Mouse (Mus musculus) forebrain, postnatal 0 days (tissue): Measurements from ENCODE around the gene Bcl2l15. TPM values are rescaled to one million over a fixed set of nuclear protein-coding genes. Genes with fewer than 3 reads are reported as not detected.

Source experiments
- ATAC-seq: fragments of 200-750 bp; cut with Nextera tagmentation; 2 replicates; pipeline ENCODE4 v1.8.0; 2017; ENCODE audit warnings: mild to moderate bottlenecking, moderate library complexity
- DNase-seq: peaks from one replicate; pipeline ENCODE4 v3.0.0-alpha.2; 2015
- H3K27ac ChIP-seq: fragments of 300-500 bp; sonication (generic); 2 replicates; pipeline ENCODE4 v1.5.1; 2014; ENCODE audit warnings: low read depth, mild to moderate bottlenecking, antibody characterized with exemption, low read length, moderate library complexity, mixed read lengths
- H3K27me3 ChIP-seq: fragments of 300-500 bp; sonication (generic); 2 replicates; pipeline ENCODE4 v1.6.1; 2014; ENCODE audit warnings: mild to moderate bottlenecking, low read length, mixed read lengths; ENCODE audit not compliant: insufficient read depth
- H3K36me3 ChIP-seq: fragments of 300-500 bp; sonication (generic); 2 replicates; pipeline ENCODE4 v1.6.1; 2014; ENCODE audit warnings: mild to moderate bottlenecking, moderate library complexity; ENCODE audit not compliant: insufficient read depth
- H3K4me1 ChIP-seq: fragments of 300-500 bp; sonication (generic); 2 replicates; pipeline ENCODE4 v1.6.1; 2014; ENCODE audit warnings: antibody characterized with exemption; ENCODE audit not compliant: insufficient read depth
- H3K4me2 ChIP-seq: fragments of 300-500 bp; sonication (generic); 2 replicates; pipeline ENCODE4 v1.6.1; 2014; ENCODE audit warnings: low read depth, mild to moderate bottlenecking, moderate library complexity
- H3K4me3 ChIP-seq: fragments of 300-500 bp; sonication (generic); 2 replicates; pipeline ENCODE4 v1.5.1; 2014; ENCODE audit warnings: low read depth, low read length, mixed read lengths
- H3K9ac ChIP-seq: fragments of 300-500 bp; sonication (generic); 2 replicates; pipeline ENCODE4 v1.6.1; 2014; ENCODE audit warnings: mild to moderate bottlenecking
- H3K9me3 ChIP-seq: fragments of 300-500 bp; sonication (generic); 2 replicates; pipeline ENCODE4 v1.6.1; 2016; ENCODE audit warnings: low read length
- CTCF ChIP-seq: sonication (generic); IDR thresholded peaks from 2 replicates; pipeline ENCODE4 v1.5.1; 2016; ENCODE audit warnings: antibody characterized with exemption, control low read depth, low read depth
- WGBS: fragments of 180-500 bp; shearing (Covaris S2); extraction: QIAGEN DNeasy Blood & Tissue Kit; methylation state at CpG from one replicate; pipeline ENCODE4 v1.1.7; 2014; 5-methylcytosine and 5-hydroxymethylcytosine counted together
- polyA plus RNA-seq: library from polyadenylated mRNA; unstranded; fragments of >200 nt; fragmentation: Nextera tagmentation; extraction: Ambion mirVana; gene quantifications from 2 replicates; pipeline ENCODE4 v1.2.1, GENCODE M21; 2015
- total RNA-seq: library from RNA; depleted of rRNA; stranded (reverse); fragments of >200 nt; gene quantifications from 2 replicates; pipeline ENCODE4 v1.2.3, GENCODE M21; 2014

Bcl2l15 gene
- total and polyA plus RNA-seq, 2 experiments from 2014 or later = not detected

- H3K27me3 ChIP-seq = no peaks in the 10 kb centered on the region
- H3K27ac ChIP-seq = no peak overlapping the region
- peaks cover 38% of the 10 kb centered on the region for H3K36me3 ChIP-seq
- whole genome bisulfite sequencing = 88% methylated on average over 8 of the region's 8 CpGs
- no peak overlapping the region for H3K4me3 ChIP-seq
- DNase-seq (no peak), ATAC-seq (no peak)
- no peak overlapping the region for H3K4me2 ChIP-seq
- H3K4me1 ChIP-seq = 0 out of 2 replicates have a peak, but pooled peaks cover under 1% of the 10 kb centered on the region
- TF ChIP-seq CTCF = no peak
- H3K9me3 ChIP-seq = no peaks in the 10 kb centered on the region
- H3K9ac ChIP-seq = no peak overlapping the region
Observed at GRCm38 (mm10) chr3:103802861-103803260, 29.5 kb upstream of the Bcl2l15 start.

DNA sequence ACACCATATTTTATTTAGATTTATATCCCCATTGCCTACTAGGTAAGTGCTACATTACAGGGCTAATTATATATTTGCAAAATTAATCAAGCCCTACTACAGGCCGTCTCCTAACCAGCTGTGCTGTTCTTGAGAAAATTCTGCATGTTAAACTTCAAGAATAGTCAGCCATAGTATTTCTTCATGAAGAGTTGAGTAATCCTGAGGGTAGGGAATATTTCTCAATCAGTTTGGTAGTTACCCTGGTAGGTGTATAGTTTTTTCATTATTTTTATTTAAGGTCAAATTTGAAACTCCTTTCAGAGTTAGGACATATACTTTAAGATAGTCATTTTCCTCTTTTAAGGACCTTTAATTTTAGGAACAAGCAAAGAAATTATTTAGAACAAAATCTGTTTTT lies 26.7 kb upstream of the Bcl2l15 start:
- ATAC-seq (no peak), DNase-seq (no peak)
- Histone ChIP-seq H3K9ac (no peak overlapping the region), H3K4me3 (no peak overlapping the region), H3K9me3 (no peaks in the 10 kb centered on the region), H3K36me3 (peaks cover 38% of the 10 kb centered on the region), H3K4me2 (no peak overlapping the region), H3K27ac (no peak overlapping the region), H3K27me3 (no peaks in the 10 kb centered on the region), H3K4me1 (0 out of 2 replicates have a peak, but pooled peaks cover 7% of the 10 kb centered on the region)
- WGBS = 100% methylated on average over 1 of the region's 1 CpGs
- TF ChIP-seq CTCF = no peak

DNA sequence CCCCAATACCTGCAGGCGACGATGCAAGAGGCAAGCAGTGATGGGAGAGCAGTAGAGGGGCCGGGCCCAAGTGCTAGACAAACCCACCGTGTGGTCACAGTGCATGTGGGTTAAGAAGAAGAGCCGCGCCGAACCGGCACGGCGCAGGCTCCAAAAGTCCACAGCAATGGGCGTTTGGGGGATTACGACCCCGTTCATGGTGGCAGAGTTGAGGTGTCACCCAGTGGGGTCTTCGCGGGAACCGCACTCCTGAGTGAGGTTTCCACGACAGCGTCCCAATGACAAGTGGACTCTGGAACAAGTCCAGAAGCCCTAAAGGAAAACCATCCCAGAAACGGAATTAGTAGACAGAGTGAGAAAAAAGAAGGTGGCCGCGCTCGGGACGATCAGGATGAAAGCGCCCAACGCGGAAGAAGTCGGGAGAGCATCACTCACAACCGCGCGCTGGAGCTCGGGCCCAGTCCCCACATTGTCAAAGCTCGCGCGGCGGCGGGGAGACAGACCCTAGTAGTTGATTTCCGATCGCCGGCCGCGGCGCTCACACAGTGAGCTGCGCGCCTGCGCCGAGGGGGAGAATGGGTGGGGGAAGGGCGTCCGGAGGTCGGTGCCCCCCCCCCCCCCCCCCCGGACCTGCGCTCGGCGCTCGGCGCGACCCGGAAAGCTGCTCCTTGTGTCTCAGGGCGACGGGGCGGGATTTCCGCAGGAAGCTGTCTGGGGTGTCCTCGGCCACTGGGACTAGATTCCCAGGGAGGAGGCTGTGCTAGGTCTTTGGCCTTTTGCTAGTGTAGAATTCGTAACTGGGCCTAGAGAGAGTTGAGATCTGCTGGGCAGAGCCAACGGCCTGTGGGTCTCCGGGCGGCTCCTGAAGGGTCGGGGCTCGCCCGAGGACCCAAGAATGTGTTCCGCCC lies 23.3 kb upstream of the Bcl2l15 start, which contains the start of the genes Dclre1b, Ap4b1 and Gm43064:
Gene Dclre1b (minus strand): TSS at position 554 of the 908 bp plus-strand sequence.
Gene Ap4b1 (plus strand): TSS at position 630 of the 908 bp plus-strand sequence.
Gene Gm43064 (plus strand): TSS at position 683 of the 908 bp plus-strand sequence.
- peaks cover 11% of the 10 kb centered on the region for H3K36me3 ChIP-seq
- H3K9ac ChIP-seq = peak within 1 kb of the TSS; percentile 86
- under 1% methylated on average over 62 of the region's 70 CpGs for WGBS
- no peaks in the 10 kb centered on the region for H3K27me3 ChIP-seq
- 0 out of 2 replicates have a peak, but pooled peaks cover 7% of the 10 kb centered on the region for H3K4me1 ChIP-seq
- DNase-seq (peak; percentile 97), ATAC-seq (peak; percentile 98)
- no peaks in the 10 kb centered on the region for H3K9me3 ChIP-seq
- H3K4me2 ChIP-seq = peak within 1 kb of the TSS; percentile 71
- peak within 1 kb of the TSS; percentile 83 for H3K4me3 ChIP-seq
- peak within 1 kb of the TSS; percentile 94 for H3K27ac ChIP-seq
- peak; percentile 16; the same call in 1 of the 2 replicates for TF ChIP-seq CTCF

DNA sequence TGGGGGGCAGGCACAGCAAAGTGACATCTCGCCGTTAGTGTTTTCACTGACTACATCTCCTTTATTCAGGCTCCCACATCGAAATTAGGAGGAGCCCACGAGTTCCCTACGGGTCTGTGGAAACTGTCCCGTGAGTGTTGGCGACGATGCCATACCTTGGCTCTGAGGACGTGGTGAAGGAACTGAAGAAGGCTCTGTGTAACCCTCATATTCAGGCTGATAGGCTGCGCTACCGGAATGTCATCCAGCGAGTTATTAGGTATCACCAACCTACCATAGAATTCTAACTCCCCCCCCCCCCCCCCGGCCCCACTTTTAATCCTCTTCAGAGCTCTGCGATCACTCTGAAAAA lies 22.6 kb upstream of the Bcl2l15 start:
- Histone ChIP-seq H3K4me3 (peak overlapping the region; percentile 83), H3K27me3 (no peaks in the 10 kb centered on the region), H3K4me2 (peak overlapping the region; percentile 71), H3K9me3 (no peaks in the 10 kb centered on the region), H3K27ac (peak overlapping the region; percentile 94), H3K36me3 (peaks cover 7% of the 10 kb centered on the region), H3K4me1 (0 out of 2 replicates have a peak, but pooled peaks cover 7% of the 10 kb centered on the region), H3K9ac (peak overlapping the region; percentile 86)
- WGBS = under 1% methylated on average over 14 of the region's 14 CpGs
- TF ChIP-seq CTCF = no peak
- ATAC-seq (peak; percentile 40; the same call in 1 of the 2 replicates), DNase-seq (no peak)

DNA sequence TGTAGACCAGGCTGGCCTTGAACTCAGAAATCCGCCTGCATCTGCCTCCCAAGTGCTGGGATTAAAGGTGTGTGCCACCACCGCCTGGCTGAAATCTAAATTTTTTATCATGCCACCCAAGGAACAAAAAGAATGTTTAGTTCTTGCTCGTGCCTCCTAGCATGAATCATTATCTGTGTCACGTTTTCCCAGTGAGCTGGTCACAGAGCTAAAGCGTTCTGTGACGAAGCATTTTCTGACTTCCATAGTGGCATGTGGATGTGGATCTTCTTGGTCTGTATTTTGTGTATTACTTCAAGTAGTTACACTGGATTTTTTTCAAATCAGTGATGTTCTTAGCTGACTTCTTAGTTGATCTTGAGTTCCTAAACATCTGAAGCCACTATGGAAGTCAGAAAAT lies 21.4 kb upstream of the Bcl2l15 start:
- H3K27me3 ChIP-seq = no peaks in the 10 kb centered on the region
- H3K27ac ChIP-seq = no peak overlapping the region
- no peak overlapping the region for H3K4me3 ChIP-seq
- ATAC-seq = no peak
- H3K4me2 ChIP-seq = no peak overlapping the region
- H3K36me3 ChIP-seq = peaks cover 12% of the 10 kb centered on the region; the same call in 1 of the 2 replicates
- no peak for TF ChIP-seq CTCF
- 91% methylated on average over 6 of the region's 6 CpGs for WGBS
- H3K9ac ChIP-seq = no peak overlapping the region
- no peak for DNase-seq
- 0 out of 2 replicates have a peak, but pooled peaks cover 7% of the 10 kb centered on the region for H3K4me1 ChIP-seq
- no peaks in the 10 kb centered on the region for H3K9me3 ChIP-seq

- Histone ChIP-seq H3K4me2 (no peak overlapping the region), H3K36me3 (peaks cover 3% of the 10 kb centered on the region; the same call in 1 of the 2 replicates), H3K27ac (no peak overlapping the region), H3K4me1 (no peaks in the 10 kb centered on the region), H3K4me3 (no peak overlapping the region), H3K9me3 (no peaks in the 10 kb centered on the region), H3K9ac (no peak overlapping the region), H3K27me3 (no peaks in the 10 kb centered on the region)
- DNase-seq = no peak
- no peak for TF ChIP-seq CTCF
- ATAC-seq = no peak
Observed at GRCm38 (mm10) chr3:103827548-103827947, 4.9 kb upstream of the Bcl2l15 start.

DNA sequence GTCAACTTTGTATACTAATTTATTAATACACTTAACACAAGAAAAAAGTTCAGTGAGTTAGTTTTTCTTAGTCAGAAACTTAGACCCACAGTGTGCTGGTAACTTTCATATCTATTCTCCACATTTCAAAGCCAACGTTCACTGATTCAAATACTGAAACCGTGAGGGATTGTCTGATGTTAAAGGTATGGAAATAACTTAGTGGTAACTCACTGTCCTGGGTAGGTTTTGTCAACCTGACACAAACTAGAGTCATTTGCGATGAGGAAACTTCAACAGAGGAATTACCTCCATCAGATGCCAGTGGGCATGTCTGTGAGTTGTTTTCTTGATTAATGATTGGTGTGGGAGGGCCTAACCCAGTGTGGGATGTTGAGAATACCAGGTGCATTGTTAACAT lies 3.4 kb upstream of the Bcl2l15 start:
- DNase-seq = no peak
- Histone ChIP-seq H3K4me2 (no peak overlapping the region), H3K4me1 (no peaks in the 10 kb centered on the region), H3K9me3 (no peaks in the 10 kb centered on the region), H3K27me3 (no peaks in the 10 kb centered on the region), H3K36me3 (no peaks in the 10 kb centered on the region), H3K9ac (no peak overlapping the region), H3K27ac (no peak overlapping the region), H3K4me3 (no peak overlapping the region)
- no peak for ATAC-seq
- no peak for TF ChIP-seq CTCF
- WGBS = 93% methylated on average over 3 of the region's 3 CpGs
